Comparison of ENCODE assay signal across 8 mouse cellular contexts in the genomic region with DNA sequence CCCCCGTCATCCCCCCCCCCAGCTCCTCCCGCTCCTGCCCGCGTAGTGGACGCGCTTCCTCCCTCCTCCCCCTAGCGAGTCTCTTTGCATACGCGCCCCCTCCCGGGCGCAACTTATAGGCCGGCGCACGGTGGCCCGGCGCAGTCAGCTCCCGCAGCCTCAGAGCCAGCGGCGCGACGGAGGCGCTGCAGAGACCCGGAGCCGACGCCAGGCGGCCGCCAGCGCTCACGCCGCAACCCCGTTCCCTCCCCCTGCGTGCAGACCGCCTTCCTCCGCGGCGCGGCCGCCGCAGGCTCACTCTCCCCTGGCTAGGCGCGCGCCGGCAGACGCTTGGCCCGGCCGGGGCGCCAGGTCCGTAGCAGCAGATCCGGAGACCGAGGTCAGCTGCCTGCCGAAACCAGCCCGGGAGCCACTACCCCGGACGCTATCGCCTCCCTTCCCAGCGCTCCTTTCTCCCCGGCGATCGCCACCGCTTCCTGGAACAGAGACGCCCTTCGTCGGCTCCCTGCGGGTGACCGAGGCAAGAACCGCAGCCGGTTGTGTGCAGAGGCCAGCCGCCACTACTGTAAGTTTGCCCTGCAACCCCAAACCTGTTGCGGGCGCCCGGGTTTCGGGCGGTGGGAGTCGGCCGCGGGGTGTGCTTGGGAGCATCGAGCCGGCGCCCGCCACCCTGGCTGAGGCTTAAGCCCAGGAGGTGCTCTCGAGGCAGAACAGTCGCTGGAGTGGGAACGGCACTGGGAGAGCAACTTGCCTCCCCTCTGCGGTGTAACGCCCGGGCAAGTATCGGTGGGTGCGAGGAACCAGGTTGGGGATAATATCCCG. TPM values are rescaled to one million over a fixed set of nuclear protein-coding genes. Genes with fewer than 3 reads are reported as not detected.
DNase-seq lines count a peak whose midpoint lies in the region; ATAC-seq lines count a peak whose summit lies in the region.

TSS of gene Enc1 (plus strand) at position 141 of the 822 bp plus-strand sequence.

- peak; percentile 95 for DNase-seq in adrenal gland, adult 2 months
- peak; percentile 97 for DNase-seq in embryo, embryonic 10.5 days (ENCODE audit: low spot score)
- peak; percentile 91 for DNase-seq in gastrocnemius, postnatal 25 days
- peak; percentile 91 to 93 for DNase-seq in left cerebral cortex, postnatal 14 days (ENCODE audit: low spot score in 2 of 2)
- peak; percentile 83 to 88 for DNase-seq in right cerebral cortex, postnatal 36 days (ENCODE audit: low spot score in 2 of 2)
- DNase-seq in urinary bladder, postnatal 4 days (ENCODE audit: low spot score in 2 of 2): peak; percentile 90 to 92

- intact Hi-C loops in left cerebral cortex, postnatal 14 days (cut with DNase I): loop anchor here (5.0 to 10.0 kb wide), 3 partner anchors 196 to 391 kb away; no protein-coding TSS in a partner anchor

- peak; percentile 84 for ATAC-seq in inflammation-experienced regulatory T-cells, adult 6 months
- ATAC-seq in megakaryocyte-erythroid progenitor cell, adult 5-6 weeks (replicated peaks; ENCODE audit: low FRiP score, low TSS enrichment, poor library complexity, severe bottlenecking): peak; percentile 85

RNA-seq across cellular contexts. Expression of gene Enc1, which starts in this region (rescaled TPM):
- total RNA-seq in adrenal gland, adult 2 months (2021): 10 to 100 TPM in 1 of 2 experiments, 1 to 10 TPM in 1; 6.6 to 13.2 TPM
- polyA plus RNA-seq in adrenal gland, adult 2 months (2012; rRNA removed): 4.6 and 5.8 TPM in 2 replicates
- 1 to 10 TPM; 1.6 to 1.8 TPM for total RNA-seq in gastrocnemius, postnatal 25 days (2021)
- polyA plus RNA-seq in inflammation-experienced regulatory T-cells, adult 6 months (2017; shearing (Covaris generic)): 1 to 10 TPM; 1.7 to 4.6 (median 3.3) TPM
- total RNA-seq in left cerebral cortex, postnatal 14 days (2021): 100 to 1,000 TPM; 482 to 522 TPM
- total RNA-seq in megakaryocyte-erythroid progenitor cell, adult 5-6 weeks (2014; fragmentation: Nextera tagmentation): 2.1 and 3.9 TPM in 2 replicates
- total RNA-seq in megakaryocyte-erythroid progenitor cell, adult 5-6 weeks (2017): 3.9 and 4.6 TPM in 2 replicates

Comparison
In these comparisons a context has a peak if more than half of its experiments do, and no peak if none do; other contexts are left out.
1. Peak in every context shown above with its lines: DNase-seq and ATAC-seq.
2. RNA of gene Enc1 (total RNA-seq): 482 to 522 TPM in left cerebral cortex, postnatal 14 days; 6.6 to 13.2 TPM in adrenal gland, adult 2 months, 2.1 to 4.6 TPM in megakaryocyte-erythroid progenitor cell, adult 5-6 weeks and 1.6 to 1.8 TPM in gastrocnemius, postnatal 25 days; every median in the first group is over 10 times any median in the second.